Mouse (Mus musculus) cerebellum, postnatal 4 days (tissue): ENCODE data around the gene 4930523C07Rik.

ENCODE experiments used
- DNase-seq, 2 experiments: peaks; one replicate each; pipeline ENCODE4 v3.0.0; 2022; ENCODE audit warnings: low spot score in 2 of 2, mixed read lengths in 1 of 2

Gene 4930523C07Rik

DNA sequence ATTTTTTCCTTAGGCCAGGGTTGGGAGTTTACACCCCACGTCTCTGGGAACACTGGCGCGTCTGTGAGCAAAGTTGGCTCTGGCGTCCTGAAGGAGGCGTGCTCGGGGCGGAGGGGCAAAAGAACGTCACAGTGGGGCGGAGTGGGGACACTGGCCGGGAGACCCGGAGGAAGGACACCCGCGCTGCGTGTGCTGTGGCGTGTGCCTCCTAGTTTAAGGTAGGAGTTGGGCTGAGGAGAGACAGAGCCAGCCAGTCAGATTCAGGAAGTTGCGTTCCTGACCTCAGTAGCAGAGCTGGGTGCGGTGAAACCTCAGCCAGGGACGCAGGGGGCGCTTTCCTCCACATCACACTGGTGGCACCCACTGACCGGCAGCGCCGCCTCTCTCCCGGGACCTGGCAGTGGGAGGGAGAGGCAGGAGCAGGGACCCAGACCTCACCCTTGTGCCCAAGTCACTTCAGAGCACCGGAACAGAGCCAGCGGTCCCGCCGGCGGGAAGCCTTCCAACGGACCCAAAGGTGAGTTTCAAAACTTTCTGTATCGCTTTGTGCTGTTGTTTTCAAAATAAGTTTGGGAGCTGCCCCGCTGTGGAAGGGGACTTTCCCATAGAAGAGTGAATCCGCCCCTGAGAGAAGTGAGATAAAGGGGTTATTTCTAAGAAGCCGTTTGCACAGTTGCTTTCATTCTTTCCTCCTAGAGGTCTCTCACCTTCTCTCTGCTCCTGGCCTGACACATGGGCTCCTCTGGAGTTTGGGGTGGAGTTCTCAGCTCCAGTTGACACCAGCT lies at the start of gene 4930523C07Rik:
TSS of gene 4930523C07Rik (plus strand) at position 146 of the 785 bp plus-strand sequence.
- peak in 1 of 2 experiments; percentile 8 for DNase-seq

DNA sequence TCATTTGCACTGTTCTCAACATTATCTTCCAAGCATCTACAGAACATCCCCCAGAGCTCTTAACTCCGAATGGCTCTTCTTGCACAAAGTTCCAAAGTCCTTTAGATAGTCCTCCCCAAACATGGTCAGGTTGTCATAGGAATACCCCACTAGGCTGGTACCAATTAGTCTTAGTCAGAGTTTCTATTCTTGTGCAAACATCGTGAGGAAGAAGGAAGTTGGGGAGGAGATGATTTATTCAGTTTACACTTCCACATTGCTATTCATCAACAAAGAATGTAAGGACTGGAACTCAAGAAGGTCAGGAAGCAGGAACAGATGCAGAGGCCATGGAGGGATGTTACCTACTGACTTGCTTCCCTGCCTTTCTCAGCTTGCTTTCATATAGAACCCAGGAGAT lies 46.9 kb upstream of the 4930523C07Rik start:
- no peak for DNase-seq

DNA sequence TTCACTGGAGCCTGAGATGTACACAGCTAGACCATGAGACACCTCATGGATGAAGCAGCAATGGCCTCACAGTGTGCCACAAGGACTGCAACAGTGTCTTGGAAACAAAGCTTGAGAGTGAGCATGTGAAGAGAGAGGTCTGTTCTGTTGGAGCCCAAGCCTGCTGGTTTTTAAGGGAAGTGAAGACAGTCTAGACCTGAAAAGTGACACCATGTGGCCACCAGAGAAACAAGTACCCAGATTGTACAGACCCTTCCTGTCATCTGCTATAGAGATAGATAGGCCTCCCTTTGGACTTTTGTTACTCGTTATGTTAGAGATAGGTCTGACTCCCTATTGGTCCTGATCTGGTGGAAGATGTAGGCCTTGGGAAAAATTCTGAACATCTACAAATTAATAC lies 45.8 kb upstream of the 4930523C07Rik start:
- DNase-seq: no peak

DNA sequence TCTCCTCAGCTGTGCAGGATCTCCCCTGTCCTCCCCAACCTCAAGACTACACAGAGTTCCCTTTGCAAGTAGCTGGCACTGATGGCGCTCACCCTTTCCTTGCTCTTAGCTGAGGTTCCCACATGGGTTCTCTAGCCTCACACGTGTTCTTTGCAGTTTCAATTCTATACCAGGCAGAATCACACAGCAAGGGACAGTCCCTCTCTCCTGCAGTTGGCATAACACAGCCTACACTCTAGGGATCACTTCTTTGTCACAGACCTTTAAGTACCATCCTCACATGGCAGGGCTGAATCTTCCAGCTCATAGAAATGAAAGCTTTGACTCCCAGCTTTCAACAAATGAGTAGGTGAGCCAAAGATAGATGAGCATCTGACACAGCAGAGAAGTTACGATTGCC lies 45.0 kb upstream of the 4930523C07Rik start:
- DNase-seq: no peak

DNA sequence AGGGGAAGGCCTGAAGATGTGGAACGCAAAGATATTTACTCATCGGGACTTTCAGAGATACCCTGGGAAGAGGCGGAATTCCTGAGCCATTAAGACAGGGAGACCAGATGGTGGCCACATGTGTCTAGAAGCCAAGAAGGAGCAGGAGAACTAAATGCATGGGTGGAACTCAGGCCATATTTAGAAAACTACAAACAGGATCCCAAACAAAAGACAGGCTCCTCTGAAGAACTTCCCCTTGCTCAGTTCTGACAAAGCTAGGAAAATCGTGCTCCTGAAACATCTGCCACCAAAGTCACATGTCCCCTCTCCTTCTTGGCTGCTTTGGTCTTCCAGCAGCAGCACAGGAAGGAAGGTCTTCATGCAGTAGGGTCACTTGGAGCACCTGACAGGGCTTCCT lies 38.9 kb upstream of the 4930523C07Rik start:
- DNase-seq: no peak

DNA sequence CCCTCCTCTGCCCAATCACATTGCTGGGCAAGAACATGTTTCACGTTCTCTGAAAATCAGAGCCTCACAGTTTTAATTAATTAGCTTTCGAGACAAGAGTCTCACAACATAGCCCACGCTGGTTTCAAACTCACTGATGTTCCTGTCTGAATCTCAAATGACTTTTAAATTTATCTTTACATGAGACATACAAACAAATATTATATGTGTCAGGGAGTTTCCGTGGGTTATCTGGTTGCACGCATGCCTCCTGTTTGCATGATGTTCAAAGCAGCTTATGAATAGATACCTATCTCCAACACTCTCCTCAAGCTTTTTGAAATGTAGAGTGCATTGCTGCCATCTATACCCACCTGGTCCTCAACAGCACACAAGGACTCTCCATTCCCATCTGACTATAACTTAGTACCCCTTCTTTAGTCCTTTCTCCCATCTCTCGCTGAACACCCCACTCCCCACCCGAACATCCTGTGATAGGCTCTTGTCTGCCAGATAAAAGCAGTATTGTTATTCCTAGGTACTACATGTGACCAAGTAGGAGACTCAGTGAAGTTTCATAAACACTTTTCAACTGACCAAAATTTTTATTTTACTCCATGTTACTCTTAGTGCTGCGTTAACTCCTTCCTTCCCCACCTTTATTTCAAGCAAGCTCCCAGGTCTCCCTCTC lies 37.1 kb upstream of the 4930523C07Rik start:
- no peak for DNase-seq

DNA sequence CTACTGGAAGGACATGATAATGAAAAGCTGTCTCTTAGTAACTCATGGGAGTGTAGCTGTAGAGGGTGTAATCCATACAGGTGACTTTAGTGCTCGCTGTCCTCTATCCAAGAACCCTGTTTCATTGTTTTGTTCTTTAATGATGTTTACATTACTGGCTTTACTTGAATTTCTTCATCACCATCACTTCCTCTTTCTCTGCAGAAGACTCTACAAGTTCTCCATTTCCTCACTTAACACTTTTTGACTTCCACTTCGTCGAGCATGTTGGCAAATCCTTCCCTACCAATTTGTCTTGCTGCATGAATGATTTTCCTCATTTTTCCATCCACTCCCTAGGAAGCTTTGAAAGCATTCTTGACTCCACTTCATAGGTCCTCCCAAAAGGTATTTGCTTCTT lies 31.1 kb upstream of the 4930523C07Rik start:
- DNase-seq: no peak

DNA sequence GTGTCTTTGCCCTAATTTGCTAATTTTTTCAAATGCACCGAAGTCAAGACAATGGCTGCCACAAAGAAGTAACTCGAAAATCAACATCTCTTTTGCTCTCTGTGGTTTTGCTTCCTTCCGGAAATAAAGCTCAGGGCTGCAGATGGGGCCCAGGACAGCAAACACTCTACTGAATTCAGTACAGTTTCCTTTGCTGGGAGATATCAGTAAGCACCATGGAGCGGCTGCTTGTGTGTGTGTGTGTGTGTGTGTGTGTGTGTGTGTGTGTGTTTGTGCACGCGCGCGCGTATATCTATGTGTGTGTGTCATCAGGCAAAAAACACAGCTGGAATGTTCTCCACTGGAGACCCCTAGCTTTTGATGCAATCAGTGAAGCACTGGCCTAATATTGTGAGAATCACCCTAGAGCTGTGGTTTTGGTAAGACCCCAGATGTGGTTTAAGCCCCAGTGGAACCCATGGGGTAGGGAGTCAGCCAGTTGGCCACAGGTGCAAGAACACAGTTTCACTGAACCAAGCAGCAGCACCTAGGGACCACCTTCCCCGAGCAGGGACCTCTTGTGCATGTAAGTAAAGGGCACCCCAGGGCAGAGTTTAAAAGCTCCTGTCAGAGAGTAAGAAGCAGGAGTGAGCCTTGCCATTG lies 19.7 kb upstream of the 4930523C07Rik start:
- no peak for DNase-seq

DNA sequence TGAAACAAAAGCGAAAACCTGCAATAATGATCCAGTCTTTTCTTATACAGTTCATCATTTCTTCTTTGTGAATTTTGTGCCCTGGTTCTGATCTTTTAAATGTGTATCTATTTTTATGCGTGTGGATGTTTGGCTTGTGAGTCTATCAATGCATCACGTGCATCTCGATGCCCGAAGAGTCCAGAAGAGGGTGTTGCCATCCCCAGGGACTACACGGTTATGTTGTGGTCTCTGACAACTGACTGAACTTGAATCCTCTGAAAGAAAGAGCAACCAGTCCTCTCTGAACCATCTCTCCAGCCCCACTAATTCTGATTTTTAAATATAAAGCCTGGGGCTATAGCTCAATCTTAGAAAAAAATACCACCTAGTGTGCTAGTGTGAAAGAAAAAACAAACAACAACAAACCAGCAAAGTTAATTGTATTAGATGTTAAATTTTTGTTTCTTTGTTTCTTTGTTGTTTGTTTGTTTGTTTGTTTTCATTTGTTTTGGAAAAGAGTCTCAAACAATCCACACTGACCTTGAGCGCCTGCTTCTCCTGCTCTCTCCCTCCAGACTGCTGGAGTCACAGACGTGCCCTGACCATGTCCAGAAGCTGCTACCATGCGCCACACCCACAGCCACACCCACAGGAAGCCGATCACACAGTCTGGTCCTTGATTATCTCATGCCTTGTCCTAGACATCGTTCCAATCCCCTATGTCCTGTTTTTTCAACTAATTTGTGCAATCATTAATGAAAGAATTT lies 18.9 kb upstream of the 4930523C07Rik start:
- no peak for DNase-seq

DNA sequence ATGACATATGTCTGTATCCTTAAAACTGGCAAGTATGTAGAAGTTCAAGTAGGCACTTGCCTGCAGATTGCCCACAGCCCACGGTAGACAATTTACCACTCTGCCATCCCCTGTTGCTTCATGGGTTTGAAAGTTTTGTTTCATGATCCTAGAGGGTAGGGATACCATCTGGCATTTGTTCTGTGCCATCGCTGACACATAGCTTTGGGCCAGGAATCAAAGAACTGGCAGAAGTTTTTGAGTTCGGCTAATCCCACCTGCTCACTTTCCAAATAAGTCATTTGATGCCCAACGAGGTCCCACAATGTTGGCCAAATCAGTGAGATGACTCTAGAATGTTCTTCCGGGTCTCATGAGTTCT lies 18.3 kb upstream of the 4930523C07Rik start:
- no peak for DNase-seq

DNA sequence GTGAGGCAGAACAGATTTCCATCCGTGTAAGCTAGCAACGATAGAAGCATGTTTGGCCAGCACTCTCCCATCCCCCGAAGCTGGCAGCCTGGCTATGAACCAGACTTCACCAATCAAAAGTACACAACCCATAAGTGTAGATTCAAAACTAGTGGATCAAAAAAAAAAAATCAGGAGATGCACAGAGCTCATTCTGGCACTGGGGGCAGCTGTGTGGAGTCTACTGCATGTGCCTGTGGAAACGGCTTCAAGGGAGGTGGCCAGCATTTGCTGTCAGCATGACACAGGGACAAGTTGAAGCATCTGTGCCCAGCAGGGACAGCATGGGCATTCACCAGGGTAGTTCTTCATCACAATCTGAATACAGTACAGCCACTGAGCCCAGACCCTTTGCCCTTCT lies 16.2 kb upstream of the 4930523C07Rik start:
- no peak for DNase-seq

DNA sequence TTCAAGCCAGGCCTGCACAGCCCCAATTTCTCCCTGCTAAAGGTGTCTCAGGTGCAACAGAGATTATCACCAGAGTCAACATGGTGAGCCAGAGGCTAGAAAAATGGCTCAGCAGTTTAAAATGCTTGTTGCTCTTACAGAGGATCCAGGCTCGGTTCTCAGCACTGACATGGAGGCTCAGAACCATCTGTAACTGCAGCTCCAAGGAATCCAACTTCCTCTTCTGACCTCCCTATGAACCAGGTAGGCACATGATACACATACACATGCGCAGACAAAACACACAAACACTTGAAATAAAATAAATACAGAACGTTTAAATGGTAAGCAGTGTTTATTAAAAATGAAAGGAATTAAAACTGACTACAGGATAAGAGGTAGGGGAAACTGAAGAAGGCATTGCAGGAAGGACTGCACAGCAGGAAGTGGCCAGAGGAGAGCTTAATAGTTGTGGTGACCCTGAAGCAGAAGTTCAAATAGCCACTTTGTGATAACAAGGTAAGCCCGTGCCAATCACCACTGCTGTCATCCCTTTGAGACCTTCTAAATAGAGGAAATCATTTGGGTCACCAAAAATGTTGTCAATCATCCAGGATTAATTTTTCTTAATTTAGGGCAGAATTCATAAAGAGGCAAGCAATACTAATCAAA lies 10.1 kb upstream of the 4930523C07Rik start:
- no peak for DNase-seq

DNA sequence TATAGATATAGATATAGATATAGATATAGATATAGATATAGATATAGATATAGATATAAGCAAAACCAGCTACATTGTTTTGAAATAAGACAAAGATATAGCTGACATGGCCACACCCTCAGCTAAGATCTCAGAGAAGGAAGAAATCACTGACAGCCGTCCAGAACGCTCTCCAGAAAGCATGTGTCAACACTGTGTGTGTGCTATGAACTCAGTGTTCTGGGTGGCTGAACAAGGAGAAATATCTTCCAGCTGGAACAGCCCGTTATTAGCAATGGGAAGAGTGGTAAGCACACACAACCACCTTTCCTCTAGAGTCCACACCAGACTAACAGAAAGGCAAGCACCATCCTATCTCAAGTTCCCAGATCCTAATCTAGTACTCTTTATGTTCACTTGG lies 8.6 kb upstream of the 4930523C07Rik start:
- DNase-seq: no peak

DNA sequence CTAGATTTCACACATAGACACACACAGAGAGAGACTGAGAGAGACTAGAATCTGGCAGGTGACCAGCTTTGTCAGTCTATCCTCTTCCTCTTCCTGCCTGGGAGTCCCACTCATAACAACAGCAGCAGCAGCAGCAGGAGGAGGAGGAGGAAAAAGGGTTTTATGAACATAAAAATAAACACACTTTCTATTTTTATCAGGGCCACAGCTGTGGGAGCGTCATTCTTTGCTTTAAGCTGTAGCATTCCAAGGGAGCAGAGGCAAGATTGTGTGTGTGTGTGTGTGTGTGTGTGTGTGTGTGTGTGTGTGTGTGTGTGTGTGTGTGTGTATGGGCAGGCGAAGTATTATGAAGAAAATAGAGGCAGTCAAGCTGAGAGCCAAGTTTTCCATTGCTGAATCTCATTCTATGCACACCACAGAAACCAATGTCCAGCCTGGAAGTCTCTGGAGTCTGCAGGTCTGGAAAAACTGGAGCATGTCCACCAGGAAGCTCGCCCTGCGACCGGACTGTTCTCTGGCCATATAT lies 7.1 kb upstream of the 4930523C07Rik start:
- no peak for DNase-seq

DNA sequence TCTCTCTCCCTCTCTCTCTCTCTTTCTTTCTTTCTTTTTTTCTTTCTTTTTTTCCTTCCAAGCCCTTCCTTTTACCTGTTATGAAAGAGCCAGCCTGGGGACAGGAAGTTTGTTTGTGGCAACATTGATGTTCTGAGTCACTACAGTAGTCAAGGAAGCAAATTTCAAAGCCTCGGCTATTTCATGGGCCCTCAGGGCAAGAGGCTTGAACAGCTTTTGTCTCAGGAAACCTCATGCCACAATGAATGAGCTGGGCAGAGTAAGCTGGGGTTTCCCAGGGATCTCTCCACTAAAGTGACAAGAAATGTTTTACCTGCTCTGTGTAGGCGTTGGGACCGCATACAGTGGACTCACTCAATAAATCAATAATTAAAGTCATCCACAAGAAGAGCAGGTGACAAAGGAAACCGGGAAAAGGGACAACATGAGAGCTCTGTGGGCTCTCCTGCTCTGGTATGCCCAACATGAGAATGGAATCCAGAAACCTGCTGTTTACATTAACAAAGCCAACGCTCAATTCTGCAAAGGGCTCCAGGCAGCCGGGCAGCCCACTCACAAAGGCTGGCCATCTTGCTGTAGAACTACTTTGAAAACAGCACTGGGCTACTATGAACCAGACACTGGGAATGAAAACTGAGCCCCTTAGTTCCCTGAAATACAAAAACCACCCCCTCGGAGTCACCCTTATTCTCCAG lies 4.1 kb upstream of the 4930523C07Rik start:
- DNase-seq: no peak

DNA sequence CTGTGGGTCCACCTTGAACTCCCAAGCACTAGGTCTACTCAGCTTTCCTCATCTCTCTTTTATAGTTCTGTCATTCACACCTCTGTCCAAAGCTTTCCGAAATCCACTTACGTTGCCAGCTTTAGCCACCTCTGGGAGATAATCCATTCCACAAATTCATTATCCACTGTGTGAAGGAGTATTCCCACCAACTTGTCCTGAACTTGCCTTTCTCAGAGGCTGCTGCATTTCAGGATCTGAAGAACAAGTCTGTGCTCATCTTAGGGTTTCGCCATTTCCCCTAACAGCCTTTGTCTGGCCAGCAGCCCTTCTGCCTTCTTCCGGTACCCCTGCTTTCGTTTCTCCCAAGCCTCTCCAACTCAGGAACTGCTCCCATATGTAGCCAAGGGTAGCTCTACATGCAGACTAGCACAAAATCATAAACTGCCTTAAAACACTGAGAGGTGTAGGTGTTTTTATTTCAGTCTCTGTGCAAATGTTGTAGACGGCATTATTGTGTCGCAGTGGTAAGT lies 2.9 kb upstream of the 4930523C07Rik start:
- DNase-seq: no peak

DNA sequence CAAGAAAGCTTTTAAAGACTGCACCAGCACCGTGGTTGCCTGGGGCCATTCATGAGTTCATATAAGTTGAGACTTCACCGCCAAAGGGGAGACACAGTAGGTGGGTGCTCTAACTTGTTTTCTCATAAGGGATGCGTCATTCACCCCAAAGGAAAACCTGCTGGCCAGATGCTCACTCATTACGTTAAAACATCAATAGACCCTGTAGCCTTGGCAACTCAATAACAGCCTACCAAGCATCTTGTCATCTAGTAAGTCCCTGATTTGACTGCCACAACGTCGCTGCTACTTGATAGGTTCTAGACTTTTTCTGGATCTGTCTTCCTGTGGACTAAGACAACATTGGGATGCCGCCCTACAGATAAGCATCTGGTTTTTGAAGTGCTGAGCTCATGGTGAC lies 1.8 kb upstream of the 4930523C07Rik start:
- no peak for DNase-seq

DNA sequence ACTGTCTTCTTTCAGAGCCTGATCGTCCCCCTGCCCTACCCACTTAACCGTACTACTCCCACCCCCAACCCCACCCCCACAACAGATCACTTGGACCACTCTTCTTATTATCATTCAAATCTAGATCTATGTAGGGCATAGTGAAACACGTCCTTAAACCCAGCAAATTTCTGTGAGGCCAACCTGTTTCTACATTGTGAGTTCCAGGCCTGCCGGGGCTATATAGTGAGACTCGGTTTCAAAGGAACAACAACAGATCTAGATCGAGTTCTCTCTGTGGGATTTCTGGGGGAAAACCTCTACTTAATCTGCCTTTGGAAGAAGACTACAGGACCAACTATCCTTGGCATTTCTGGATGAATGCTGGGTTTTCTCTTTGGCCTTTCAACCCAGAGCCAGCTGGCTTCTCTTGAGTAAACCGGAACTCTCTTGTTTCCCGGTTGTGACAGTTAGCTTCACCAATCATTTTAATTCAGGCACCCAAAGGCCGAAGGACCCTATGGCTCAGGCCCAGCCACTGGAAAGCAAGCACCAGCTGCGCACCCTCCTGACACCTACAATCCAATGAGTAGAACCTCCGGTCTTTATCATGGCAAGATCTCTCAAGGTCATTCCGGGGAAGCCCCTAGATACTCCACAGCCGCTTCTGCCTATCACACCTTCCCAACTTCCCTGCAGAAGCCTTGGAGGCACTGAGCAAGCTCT lies 759 bp upstream of the 4930523C07Rik start:
- no peak for DNase-seq

DNA sequence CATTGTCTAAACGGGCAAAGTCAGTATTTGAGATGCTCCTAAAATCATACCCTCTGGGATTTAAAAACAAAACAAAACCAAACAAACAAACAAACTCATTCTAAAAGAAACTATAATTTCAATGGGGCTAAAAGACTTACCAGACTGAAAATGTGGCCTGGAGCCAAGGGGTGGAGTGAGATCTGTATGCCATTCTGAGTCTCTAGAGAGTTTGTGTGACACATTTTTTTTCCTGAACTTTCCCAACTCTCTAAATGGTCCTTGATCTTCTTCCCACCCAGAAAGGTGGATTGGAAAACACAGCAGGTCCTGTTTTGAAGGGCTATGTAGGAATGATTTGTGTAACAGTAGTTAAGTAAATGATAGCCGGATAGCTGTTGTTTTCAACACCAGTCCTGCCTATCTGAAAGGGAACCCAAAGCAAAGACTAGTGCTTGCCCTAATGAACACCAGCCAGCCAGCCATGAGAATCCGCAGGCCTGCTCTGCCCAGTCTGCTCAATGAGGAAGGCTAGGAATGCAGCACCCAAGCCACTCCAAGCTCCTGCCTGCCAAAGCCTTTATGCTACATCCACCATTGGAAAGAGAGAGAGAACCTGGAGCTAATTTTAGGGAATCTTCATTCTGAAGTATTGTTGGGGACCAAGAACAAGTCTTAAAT lies 1.0 kb downstream of the 4930523C07Rik start:
- DNase-seq: no peak
